Mouse (Mus musculus): ENCODE results near the gene Grasp.

GRCm38 (mm10) chr15:101260387-101260786 lies 36.4 kb downstream of the Grasp start:
- TF ChIP-seq EP300 (IDR thresholded peaks at IDR 0.05; ENCODE audit: low read depth) (no peak), CTCF (IDR thresholded peaks at IDR 0.05; ENCODE audit: low read depth) (no peak)

All from liver, postnatal 0 days (tissue).